Mouse (Mus musculus): ENCODE data around the gene Entpd3. TPM values are rescaled to one million over a fixed set of nuclear protein-coding genes. Genes with fewer than 3 reads are reported as not detected.

The Entpd3 gene
- polyA plus RNA-seq, 1 experiment from 2014 or later, result not detected

- TF ChIP-seq CTCF (IDR thresholded peaks at IDR 0.05; ENCODE audit: low read depth) (no peak), EP300 (IDR thresholded peaks at IDR 0.05; ENCODE audit: low read depth) (no peak)
- Histone ChIP-seq H3K27me3 (ENCODE audit: insufficient read depth, low read length) (no peaks in the 10 kb centered on the region), H3K9me3 (ENCODE audit: low read length) (no peaks in the 10 kb centered on the region), H3K4me2 (ENCODE audit: low read depth, low read length) (peak overlapping the region; percentile 94), H3K27ac (ENCODE audit: low read depth) (peak overlapping the region; percentile 73), H3K4me1 (ENCODE audit: insufficient read depth) (peaks cover 16% of the 10 kb centered on the region), H3K4me3 (ENCODE audit: low read depth, low read length) (peak overlapping the region; percentile 79), H3K9ac (replicated peaks) (peak overlapping the region; percentile 92), H3K36me3 (replicated peaks; ENCODE audit: insufficient read depth, low read length) (peaks cover 32% of the 10 kb centered on the region)
- ATAC-seq (peak; percentile 76), DNase-seq (no peak)
- under 1% methylated on average over 53 of the region's 53 CpGs for WGBS (ENCODE audit: insufficient replicate concordance)
Measured at GRCm38 (mm10) chr9:120571593-120572385, 32.2 kb downstream of the Entpd3 start.

DNA sequence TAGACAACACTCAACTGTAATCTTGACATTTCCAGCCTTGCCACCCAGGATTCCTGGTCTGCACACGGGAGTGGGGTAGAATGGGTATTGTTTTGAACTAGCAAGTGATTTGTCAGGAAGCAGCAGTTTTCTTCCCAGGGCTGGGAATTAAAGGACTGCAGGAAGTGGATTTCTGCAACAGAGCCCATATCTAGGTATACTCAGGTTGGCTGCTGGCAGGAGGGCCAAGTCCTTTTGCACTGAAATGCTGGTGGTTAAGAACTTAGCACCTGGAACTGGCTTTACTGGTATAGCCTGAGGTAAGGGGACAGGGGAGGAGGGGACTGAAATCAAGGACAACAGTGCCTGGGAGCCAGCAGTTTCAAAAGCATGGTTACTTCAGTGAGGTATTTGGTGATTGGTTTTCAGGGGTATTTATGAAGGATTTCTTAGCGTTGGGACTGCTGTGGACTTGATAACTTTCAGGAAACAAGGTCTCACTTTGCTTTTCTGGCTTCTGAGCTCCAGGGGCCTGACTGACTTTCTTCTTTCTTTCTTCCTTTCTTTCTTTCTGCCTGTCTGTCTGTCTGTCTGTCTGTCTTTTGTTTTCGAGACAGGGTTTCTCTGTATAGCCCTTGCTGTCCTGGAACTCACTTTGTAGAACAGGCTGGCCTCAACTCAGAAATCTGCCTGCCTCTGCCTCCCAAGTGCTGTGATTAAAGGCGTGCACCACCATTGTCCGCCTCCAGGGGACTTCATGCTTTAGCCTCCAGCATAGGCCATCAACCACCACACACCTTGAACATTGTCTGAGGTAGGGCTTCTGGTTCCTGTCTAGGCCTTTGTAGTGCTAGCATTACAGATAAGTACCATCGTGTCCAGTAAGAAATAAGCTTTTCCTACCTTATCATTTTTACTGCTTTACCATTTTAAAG is 36.4 kb downstream of the Entpd3 start:
- no peak for ATAC-seq
- TF ChIP-seq CTCF (IDR thresholded peaks at IDR 0.05; ENCODE audit: low read depth) (peak; percentile 53), EP300 (IDR thresholded peaks at IDR 0.05; ENCODE audit: low read depth) (no peak)
- Histone ChIP-seq H3K27me3 (ENCODE audit: insufficient read depth, low read length) (no peaks in the 10 kb centered on the region), H3K9me3 (ENCODE audit: low read length) (no peaks in the 10 kb centered on the region), H3K9ac (replicated peaks) (no peak overlapping the region), H3K27ac (ENCODE audit: low read depth) (no peak overlapping the region), H3K36me3 (replicated peaks; ENCODE audit: insufficient read depth, low read length) (peaks cover 32% of the 10 kb centered on the region), H3K4me2 (ENCODE audit: low read depth, low read length) (0 out of 2 replicates have a peak overlapping the region, but pooled peaks have one; percentile 77), H3K4me3 (ENCODE audit: low read depth, low read length) (no peak overlapping the region), H3K4me1 (ENCODE audit: insufficient read depth) (peaks cover 20% of the 10 kb centered on the region)
- no peak for DNase-seq
- WGBS (ENCODE audit: insufficient replicate concordance), result 58% methylated on average over 6 of the region's 6 CpGs

GRCm38 (mm10) chr9:120576662-120577013 is 37.0 kb downstream of the Entpd3 start:
- H3K4me2 ChIP-seq (ENCODE audit: low read depth, low read length), result peak overlapping the region; percentile 77
- H3K27ac ChIP-seq (ENCODE audit: low read depth), result 0 out of 2 replicates have a peak overlapping the region, but pooled peaks have one; percentile 11
- H3K27me3 ChIP-seq (ENCODE audit: insufficient read depth, low read length), result no peaks in the 10 kb centered on the region
- H3K4me3 ChIP-seq (ENCODE audit: low read depth, low read length), result peak overlapping the region; percentile 76
- no peak overlapping the region for H3K9ac ChIP-seq (replicated peaks)
- peaks cover 32% of the 10 kb centered on the region for H3K36me3 ChIP-seq (replicated peaks; ENCODE audit: insufficient read depth, low read length)
- peaks cover 18% of the 10 kb centered on the region for H3K4me1 ChIP-seq (ENCODE audit: insufficient read depth)
- no peaks in the 10 kb centered on the region for H3K9me3 ChIP-seq (ENCODE audit: low read length)
- ATAC-seq (no peak), DNase-seq (no peak)
- 3% methylated on average over 4 of the region's 4 CpGs for WGBS (ENCODE audit: insufficient replicate concordance)
- TF ChIP-seq CTCF (IDR thresholded peaks at IDR 0.05; ENCODE audit: low read depth) (no peak), EP300 (IDR thresholded peaks at IDR 0.05; ENCODE audit: low read depth) (no peak)

DNA sequence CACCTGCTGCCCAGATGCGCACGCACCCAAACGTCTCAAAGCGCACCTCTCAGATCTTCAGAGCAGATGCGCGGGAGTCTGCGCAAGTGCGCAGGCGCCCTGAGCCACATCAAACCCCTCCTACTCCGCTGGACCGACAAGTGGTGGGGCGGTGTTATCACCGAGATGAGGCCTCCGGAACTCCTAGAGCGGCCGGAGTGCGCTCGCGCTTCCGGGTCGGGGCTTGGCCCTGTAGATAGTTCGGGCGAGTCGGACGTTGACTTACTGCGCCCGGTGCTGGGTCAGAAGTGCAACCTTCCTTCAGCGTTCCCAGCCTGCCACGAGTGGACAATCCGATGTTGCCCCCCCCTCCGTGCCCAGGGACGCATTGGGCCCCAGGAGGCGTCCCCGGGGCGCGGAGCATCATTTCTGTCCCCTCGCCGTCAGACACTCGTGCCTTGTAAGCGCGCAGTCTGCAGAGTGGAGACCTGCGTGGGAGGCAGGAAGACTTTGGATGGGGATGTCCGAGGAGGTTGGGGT is 37.6 kb downstream of the Entpd3 start:
- H3K9me3 ChIP-seq (ENCODE audit: low read length), result no peaks in the 10 kb centered on the region
- H3K27ac ChIP-seq (ENCODE audit: low read depth), result peak overlapping the region; percentile 85
- H3K4me3 ChIP-seq (ENCODE audit: low read depth, low read length), result peak overlapping the region; percentile 76
- no peaks in the 10 kb centered on the region for H3K27me3 ChIP-seq (ENCODE audit: insufficient read depth, low read length)
- H3K9ac ChIP-seq (replicated peaks), result peak overlapping the region; percentile 83
- DNase-seq, result peak; percentile 94
- ATAC-seq, result peak; percentile 96
- 2% methylated on average over 43 of the region's 43 CpGs for WGBS (ENCODE audit: insufficient replicate concordance)
- peaks cover 16% of the 10 kb centered on the region for H3K4me1 ChIP-seq (ENCODE audit: insufficient read depth)
- peaks cover 31% of the 10 kb centered on the region for H3K36me3 ChIP-seq (replicated peaks; ENCODE audit: insufficient read depth, low read length)
- TF ChIP-seq CTCF (IDR thresholded peaks at IDR 0.05; ENCODE audit: low read depth), result peak; percentile 12; the same call in 1 of the 2 replicates
- TF ChIP-seq EP300 (IDR thresholded peaks at IDR 0.05; ENCODE audit: low read depth), result no peak
- H3K4me2 ChIP-seq (ENCODE audit: low read depth, low read length), result peak overlapping the region; percentile 77

GRCm38 (mm10) chr9:120577706-120578405 is 38.2 kb downstream of the Entpd3 start:
- WGBS (ENCODE audit: insufficient replicate concordance), result 29% methylated on average over 12 of the region's 12 CpGs
- H3K27ac ChIP-seq (ENCODE audit: low read depth), result peak overlapping the region; percentile 85
- TF ChIP-seq EP300 (IDR thresholded peaks at IDR 0.05; ENCODE audit: low read depth), result no peak
- no peak for TF ChIP-seq CTCF (IDR thresholded peaks at IDR 0.05; ENCODE audit: low read depth)
- no peaks in the 10 kb centered on the region for H3K27me3 ChIP-seq (ENCODE audit: insufficient read depth, low read length)
- H3K9me3 ChIP-seq (ENCODE audit: low read length), result no peaks in the 10 kb centered on the region
- peaks cover 17% of the 10 kb centered on the region for H3K4me1 ChIP-seq (ENCODE audit: insufficient read depth)
- peak overlapping the region; percentile 76 for H3K4me3 ChIP-seq (ENCODE audit: low read depth, low read length)
- peak overlapping the region; percentile 83 for H3K9ac ChIP-seq (replicated peaks)
- DNase-seq, result no peak
- H3K36me3 ChIP-seq (replicated peaks; ENCODE audit: insufficient read depth, low read length), result peaks cover 26% of the 10 kb centered on the region
- no peak for ATAC-seq
- peak overlapping the region; percentile 77 for H3K4me2 ChIP-seq (ENCODE audit: low read depth, low read length)

All from liver, postnatal 0 days (tissue).